Mouse (Mus musculus) c-Kit-positive CD71-negative TER-119-negative erythroid progenitor cells, embryonic 14.5 days (primary cell): ENCODE measurements around the gene Btbd9.
"Not testable (repeated sequence)": the region's sequence is repeated elsewhere in the genome, so short reads cannot be mapped to it uniquely, and the experiment has no call there.

ENCODE experiments used
- DNase-seq: peaks from one replicate; pipeline ENCODE4 v3.0.0-alpha.2; 2013; ENCODE audit warnings: low read depth

The Btbd9 gene

DNA sequence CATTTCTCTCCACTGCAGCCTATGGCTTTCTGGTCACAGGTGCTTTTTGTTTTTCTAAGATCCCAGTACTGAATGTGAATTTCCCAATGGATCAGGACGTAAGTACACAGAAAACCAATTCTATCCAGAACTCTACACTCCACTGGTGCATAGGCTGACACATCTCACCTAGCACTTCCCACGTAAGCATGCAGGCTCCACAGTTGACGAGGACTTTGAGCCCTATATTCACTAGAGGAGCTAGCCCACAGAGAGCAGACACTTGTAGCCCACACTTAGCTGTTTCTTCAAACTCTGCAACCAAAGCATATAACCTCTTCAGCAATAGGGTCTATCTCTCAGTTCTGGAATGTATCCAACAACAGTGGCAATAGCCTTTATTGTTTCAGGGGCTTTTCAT lies 19.8 kb downstream of the Btbd9 start:
- DNase-seq: no peak

DNA sequence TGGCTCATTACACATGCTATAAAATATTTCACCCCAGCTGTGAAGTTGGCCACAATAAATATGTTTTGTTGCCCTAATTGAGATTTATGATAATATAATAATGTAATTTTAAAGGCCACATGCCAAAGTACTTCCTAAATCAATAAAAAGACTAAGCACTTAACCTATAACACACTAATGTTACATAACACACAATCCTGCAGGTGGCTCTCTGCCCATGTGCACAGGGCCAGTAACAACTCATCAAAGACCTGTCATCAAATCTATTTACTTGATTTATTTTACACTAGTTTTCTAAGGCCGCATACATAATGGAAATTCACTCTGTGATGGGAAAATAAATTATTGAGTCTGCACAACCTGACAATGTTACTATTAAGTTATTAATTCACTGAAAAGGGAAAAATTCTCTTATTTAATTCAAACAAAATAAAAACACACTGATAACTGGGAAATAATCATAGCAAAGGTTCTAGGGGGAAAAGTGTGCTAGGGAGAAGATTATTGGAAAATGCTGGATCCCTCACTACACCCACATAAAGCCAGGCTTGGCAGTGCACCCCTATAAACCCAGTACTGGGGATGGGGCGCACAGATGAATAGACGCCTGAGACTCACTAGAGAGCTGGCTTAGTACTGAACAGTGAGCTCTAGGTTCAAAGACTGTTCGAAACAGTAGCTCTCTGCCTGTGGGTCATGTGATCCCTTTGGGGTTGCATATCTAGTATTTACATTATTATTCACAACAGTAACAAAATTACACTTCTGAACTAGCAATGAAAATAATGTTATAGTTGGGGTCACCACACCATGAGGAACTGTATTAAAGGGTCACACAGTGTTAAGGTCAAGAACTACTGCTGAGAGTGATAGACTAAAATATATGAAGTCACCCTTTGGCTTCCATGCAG lies 23.0 kb downstream of the Btbd9 start:
- DNase-seq: no peak

DNA sequence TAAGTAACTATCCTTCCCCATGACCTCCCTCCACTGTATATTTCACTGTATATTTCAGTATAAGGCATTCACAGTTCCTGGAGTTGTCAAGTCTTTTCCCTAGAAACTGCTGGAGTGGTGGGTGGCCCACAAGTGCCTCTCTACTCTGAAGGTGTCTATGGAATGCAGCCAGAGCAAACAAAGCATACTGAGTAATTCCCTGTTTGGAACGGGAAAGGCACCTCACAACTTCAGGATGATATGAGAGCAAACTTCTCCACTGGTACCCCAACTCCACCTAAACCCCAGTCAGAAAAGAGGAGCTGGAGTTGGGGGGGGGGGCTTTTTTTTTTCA lies 25.5 kb downstream of the Btbd9 start:
- no peak for DNase-seq

DNA sequence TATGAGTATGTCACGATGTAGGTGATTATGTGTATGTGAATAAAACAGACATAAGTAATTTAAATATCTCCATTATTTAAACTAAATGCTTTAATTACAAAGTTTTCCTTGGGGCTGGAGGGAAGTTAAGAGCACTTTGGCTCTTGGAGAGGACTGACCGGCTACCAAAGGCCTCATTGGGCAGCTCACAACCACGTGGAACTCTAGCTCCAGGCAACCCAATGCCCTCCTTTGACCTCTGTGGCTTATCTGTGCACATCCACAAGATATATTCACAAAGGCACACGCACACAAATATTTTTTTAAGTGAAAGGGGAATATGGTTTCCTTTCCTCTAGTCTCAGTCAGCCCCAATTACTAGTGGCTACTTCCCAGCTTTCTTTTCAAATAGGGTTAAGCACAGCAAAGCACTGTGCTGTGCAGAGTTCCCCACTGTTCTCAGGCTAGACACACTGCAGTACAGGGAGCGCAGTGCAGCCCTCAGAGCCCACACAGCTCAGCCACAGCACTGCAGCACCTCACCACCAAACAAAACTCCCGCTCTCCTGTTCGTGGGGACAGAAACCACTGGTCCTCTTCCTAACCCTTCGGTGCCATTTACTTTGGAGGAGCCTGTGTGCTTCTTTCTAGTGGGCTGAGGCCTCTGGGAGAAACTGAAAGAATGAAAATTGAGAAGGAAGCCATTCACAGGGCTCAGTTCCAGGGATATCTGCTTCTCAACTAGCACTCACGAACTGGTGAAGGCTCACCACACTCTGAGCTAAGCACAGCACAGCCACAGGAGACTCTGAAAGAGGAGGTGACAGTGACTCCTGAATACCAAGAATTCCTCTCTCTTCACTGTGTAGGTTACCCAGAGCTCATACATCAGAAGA lies 26.2 kb downstream of the Btbd9 start:
- no peak for DNase-seq

DNA sequence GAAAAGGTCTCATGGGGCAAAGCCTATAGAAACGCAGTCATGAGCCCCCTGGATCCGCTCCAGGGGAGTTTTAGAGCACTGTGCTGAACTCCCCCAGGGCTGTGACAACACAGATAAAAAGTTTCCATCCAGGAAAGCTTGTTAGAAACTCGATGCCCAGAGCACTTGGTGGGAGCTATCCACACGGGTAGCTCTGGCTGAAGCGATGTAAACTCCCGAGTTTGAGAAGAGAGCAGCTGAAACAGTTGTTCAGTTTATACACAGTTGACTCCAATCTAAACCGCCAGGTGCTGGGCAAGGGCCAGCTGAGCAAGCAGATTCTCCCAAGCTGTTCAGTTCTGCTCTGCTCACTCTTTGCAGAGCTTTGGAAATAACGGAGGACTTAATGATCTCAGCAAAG lies 37.2 kb downstream of the Btbd9 start:
- DNase-seq: no peak

DNA sequence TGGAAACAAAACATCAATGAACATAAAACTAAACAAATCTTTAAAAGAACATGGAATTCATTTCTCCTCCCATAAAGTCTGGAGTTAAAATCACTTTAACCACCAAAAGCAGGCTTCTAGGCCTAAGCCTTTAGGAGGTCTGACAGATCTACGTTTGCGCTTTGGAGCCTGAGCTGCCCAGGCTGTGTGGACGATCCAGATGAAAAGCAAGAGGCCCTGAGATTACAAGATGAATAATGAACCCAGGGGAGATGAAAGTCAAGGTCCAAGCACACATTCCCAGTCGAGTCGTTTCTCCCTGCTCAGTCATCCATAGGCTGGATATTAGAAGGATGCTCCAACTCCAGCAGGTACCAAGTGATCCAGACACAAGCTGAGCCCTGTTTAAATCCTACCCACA lies 39.6 kb downstream of the Btbd9 start:
- DNase-seq: no peak

DNA sequence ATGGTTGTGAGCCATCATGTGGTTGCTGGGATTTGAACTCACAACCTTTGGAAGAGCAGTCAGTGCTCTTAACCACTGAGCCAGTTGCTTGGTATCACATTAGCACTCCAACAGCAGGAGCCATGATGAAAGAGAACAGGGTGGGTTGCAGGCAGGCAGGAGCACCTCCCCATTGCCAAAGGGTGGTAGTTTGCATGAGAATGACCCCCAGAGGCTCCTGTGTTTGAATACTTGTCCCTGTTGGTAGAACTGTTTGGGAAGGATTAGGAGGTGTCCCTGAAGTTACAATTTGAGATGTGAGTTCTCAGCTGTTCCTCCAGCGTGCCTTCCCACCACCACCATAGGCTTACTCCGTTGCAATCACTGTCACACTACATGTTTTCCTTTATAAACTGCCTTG lies 43.2 kb downstream of the Btbd9 start:
- DNase-seq: no peak

DNA sequence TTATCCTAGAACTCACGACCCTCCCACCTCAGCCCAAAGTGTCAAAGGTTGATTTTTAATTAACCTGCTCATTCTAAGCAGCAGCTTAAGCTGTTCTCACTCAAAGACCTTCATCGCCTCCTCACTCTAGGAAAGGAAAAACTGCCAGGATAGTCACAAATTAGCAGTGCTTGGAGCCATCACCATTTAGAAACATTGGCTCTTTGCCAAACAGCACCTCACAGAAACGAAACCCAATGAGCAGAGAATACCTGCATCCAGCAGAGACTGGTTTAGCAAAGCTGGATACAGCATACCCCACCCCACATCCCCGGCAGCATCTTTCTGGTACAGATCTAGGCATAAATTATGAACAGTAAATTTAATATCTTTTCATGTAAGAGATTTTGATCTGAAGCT lies 45.7 kb downstream of the Btbd9 start:
- no peak for DNase-seq

DNA sequence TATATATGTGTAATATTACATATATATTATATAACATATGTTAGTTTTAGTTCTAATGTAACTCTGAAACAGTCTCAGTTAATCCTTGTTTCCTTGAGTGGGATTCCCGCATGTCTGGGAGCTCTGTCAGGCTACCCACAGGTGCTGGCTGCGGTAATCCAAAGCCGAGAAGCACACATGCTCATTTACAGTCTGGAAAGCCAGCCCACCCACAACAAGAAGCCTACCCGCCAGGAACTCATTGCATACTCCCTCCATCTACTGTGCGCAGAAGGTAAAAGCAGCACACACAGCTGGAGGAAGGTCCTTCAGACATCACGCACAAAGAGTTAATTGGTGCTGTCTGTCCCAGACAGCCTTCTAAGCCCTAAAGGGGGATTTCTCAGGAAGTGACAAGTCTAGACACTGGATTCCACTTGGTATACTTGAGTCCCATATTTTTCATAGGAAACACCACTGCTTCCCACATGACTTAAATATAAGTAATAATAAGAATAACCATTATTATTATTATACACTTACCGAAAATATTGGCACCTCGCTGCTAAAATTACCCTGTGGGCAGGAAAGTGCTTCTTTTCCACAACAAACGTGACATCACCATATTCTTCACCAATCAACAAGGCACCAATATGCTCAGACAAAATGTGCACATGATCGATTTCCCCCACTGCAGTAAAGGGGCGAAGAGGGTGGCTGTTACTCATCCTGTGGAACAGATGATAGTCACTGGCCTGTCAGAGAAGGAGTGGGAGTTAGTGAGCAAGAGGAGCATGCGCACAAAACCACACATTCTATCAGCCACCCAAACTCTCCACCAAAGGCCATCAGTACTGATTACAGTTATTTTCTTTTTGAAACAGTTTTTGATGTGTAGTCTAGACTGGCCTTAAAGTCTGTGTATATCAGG lies 46.4 kb downstream of the Btbd9 start:
- DNase-seq: no peak

DNA sequence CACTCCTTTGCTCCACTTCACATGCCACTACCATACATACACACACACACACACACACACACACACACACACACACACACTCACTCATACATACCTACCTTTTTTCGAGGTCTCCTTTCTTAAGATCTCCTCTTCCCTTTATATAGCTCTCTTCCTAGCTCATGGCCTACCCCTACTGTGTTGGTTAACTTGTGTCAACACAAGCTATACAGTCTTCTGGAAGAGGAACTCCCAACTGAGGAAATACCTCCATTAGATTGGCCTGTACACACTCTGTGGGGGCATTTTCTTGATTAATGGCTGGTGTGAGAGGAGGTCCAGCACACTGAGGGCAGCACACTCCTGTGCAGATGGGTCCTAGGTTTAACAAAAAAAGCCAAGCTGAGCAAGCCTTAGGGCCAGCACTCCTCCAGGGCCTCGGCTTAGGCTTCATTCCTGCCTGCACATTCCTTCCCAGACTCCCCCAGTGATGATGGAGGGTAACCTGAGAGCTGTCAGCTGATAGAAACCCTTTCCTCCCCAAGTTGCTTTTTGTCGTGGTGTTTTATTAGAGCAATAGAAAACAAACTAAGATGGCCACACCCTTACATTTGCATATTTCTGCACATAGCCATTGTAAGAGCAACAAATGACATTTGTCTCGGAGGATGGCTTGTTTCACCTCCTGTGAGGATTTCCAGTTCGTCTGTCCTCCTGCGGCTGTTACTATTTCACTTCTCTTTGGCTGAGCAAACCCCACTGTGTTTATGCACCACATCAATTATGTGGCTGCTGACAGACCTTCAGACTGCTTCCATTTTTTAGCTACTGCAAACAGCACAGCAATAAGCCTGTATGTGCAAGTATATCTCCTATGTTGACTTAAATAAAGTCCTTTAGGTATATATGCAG lies 50.6 kb downstream of the Btbd9 start:
- DNase-seq: no peak

DNA sequence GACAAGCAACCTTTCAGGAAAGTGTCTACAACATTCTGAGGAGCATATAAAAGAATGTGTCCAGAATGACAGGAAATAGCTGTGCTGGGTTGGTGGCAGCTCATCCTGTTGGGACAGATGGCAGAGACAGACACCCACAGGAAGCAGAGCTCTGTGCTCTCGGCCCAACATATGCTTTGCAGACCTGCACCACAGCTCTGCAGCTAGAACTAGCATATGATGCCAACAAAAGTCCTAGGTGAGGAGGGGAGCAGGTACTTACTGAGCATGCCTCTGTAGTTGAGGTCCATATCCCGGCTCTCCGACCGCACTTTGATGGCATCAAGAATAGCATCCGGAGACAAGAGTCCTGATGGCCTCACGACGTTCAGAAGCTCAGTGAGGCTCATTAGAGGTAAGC lies 51.8 kb downstream of the Btbd9 start:
- no peak for DNase-seq

DNA sequence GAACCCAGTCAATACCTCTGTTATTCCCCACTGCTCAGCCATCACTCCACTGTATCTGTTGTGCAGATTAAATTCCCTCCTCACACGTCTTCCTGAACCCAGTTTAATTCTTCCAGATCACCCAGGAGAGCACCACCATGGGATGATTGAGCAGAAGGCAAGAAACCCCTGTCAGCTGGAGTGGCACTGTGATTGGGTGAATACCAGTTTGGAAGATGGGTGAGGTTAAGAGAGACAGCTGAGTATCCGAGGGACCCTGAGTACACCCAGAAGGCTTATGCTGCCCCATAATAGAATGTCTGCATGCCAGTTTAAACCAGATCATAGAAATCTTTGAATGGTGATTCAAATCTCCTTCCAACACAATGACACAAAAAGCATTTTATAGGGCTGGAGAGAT lies 52.5 kb downstream of the Btbd9 start:
- no peak for DNase-seq

DNA sequence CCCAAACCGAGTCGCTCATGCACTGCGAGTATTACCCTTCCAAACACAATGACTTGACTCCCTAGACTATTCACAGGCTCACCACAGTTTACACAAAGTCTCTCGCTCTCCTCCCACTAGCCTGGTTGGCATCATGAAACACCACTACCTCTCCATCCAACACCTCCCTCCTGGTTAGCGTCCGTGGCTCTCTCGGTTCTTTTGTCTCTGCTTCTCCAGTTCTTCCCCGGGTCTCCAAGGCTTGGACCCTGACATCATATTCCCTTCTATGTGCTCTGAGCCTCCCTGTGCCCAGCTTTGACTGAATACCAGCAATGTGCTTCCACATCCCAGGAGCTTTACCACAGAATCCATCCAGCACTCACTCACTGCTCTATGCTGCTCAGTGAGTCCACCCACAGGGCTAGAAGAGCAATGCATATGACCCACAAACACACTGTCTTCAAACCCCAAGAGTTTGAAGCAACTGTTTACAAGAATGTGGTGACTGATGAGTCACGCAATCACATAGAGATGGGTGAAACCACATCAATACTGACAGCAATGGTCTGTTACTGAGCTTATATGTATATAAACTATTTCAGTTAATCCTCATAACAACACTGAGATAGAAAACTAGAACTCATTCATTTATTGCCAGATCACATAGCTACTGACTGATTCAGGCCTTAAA lies 53.7 kb downstream of the Btbd9 start:
- DNase-seq: no peak

DNA sequence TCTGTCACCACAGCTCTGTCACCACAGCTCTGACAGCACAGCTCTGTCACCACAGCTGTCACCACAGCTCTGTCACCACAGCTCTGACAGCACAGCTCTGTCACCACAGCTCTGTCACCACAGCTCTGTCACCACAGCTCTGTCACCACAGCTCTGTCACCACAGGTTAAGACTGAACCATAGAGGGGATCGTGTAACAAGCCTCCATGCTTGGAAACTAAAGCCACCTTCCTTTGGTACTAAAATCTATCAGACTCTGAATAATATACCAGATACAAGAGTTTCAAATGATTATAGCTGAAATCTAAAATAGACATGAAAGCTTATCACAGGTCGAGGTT lies 57.1 kb downstream of the Btbd9 start:
- not testable (repeated sequence) for DNase-seq

DNA sequence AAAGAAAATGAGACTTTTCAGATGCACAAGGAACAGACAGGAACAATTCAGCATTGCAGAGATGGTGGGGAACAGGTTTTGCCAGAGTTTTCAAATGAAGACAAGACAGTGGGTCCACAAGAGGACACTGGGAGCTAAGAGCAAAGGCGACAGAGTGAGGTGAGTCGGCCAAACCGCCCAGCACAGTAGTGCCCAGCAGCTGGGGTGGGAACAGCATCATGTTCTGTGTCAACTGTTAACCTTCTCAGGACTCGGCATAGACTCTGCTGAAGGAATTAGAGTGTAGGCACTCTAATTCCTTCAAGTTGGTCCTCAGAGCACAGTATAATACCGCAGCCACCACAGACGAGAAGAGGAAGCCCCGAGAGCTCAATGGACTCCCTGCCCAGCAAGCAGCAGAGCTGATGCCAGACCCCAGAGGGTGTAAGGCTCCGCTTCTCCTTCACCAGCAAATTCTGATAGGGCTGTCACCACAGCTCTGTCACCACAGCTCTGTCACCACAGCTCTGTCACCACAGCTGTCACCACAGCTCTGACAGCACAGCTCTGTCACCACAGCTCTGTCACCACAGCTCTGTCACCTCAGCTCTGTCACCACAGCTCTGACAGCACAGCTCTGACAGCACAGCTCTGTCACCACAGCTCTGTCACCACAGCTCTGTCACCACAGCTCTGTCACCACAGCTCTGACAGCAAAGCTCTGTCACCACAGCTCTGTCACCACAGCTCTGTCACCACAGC lies 57.7 kb downstream of the Btbd9 start:
- DNase-seq: peak; percentile 44

DNA sequence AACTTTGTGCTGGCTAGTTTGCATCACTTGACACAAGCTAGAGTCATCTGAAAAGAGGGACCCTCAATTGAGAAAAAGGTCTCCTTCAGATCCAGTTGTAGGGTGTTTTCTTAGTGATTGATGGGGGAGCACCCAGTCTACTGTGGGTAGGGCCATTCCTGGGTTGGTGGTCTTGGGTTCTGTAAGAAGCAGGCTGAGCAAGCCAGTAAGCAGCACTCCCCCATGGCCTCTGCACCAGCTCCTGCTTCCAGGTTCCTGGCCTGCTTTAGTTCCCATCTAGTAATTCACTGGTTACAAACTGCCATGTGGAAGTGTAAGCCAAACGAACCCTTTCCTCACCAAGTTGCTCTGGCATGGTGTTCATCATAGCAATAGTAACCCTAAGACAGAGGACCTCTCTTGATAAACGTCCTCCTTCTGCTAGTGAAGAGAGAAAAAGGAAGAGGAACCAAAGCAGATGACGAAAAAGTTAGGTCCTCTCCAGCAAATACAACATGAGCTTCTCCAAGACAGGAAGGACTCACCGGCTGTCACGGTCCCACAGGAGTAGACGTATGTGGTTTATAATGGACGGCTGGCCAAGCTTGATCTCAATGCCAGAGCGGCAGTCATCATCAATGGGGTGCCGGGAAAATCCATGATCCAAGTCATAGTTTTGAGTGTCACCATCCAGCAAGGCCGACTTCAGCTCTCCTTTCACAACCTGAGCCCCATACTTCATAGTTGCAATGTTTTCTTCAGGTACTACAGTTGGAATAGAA lies 59.5 kb downstream of the Btbd9 start:
- DNase-seq: no peak

DNA sequence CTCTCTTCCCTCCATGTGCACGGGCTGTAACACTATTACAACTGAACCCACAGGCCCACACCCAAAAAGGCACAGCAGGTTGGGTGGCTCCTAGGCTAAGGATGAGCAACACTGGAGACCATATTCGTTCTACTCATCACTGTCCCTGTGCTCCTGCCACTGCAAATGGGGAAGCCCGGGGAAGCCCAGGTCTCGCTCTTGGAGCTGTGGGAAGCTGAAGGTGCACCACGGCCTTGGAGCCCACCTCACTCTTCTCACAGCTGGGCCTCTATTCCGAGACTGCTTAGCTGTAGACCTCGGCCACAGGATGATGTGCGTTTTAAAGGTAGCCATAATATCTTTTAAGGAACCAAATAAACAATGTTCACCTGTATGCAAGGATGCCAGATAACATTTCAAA lies 60.9 kb downstream of the Btbd9 start:
- DNase-seq: no peak

DNA sequence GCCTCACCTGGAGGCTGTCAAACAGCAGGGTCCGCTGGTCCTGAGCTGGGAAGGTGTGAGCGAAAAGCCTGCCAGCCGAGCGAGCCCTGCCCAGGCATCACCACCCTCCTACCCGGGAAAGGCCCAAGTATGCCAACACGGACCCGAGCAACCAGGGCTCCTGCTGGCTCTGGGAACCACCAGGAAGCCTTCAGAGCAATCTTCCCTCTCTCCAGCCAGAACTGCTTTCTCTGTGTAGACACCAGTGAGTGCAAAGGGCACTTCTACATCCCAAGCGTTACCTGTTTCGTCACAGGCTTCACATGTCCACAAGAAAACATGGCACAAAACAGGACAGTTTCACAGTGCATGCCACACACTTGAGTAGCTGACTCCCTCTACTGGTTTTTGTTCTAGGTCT lies 63.3 kb downstream of the Btbd9 start:
- no peak for DNase-seq

DNA sequence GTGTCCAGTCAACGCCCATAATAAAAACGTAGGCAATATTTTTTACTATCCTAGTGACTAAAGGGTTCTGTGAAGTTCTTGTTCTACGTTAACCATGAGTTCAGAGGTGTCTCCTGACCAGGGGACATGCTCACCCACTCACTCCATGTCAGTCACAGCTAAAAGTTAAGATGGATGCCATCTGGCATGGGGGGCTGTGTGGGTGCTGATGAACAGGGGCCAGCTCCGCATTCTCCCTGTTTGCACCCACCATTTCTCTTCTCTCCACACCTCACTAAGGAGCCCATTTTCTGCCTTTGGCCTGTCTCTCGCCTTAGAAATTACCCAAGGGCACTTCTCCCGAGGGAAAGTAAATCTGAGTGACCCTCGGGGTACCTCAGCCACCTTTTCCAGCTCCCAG lies 63.8 kb downstream of the Btbd9 start:
- DNase-seq: no peak
